Mouse (Mus musculus): Measurements from ENCODE around the gene Gm5592.
"Not testable (repeated sequence)": the region's sequence is repeated elsewhere in the genome, so short reads cannot be mapped to it uniquely, and the experiment has no call there.

Gm5592 gene

GRCm38 (mm10) chr7:41153541-41153940, at the start of gene Gm5592:
TSS of gene Gm5592 (plus strand) at chr7:41153841.
- DNase-seq (ENCODE audit: low read depth, low spot score) = not testable (repeated sequence)

- DNase-seq (ENCODE audit: low read depth, low spot score) = not testable (repeated sequence)
Observed at GRCm38 (mm10) chr7:41155806-41156205, 2.2 kb downstream of the Gm5592 start.

- DNase-seq (ENCODE audit: low read depth, low spot score) = not testable (repeated sequence)
Observed at GRCm38 (mm10) chr7:41157879-41158278, 4.2 kb downstream of the Gm5592 start.

- DNase-seq (ENCODE audit: low read depth, low spot score) = not testable (repeated sequence)
Observed at GRCm38 (mm10) chr7:41158562-41158961, 4.9 kb downstream of the Gm5592 start.

GRCm38 (mm10) chr7:41193671-41194070, 40.0 kb downstream of the Gm5592 start:
- no peak for DNase-seq (ENCODE audit: low read depth, low spot score)

Measured in c-Kit-negative CD71-positive TER-119-positive erythroid progenitor cells, embryonic 14.5 days (primary cell).